Mouse (Mus musculus): ENCODE results near the gene Sstr3. TPM values are rescaled to one million over a fixed set of nuclear protein-coding genes. Genes with fewer than 3 reads are reported as not detected.

Sstr3 gene
- polyA plus RNA-seq, 1 experiment: 1.4 TPM

GRCm38 (mm10) chr15:78559141-78559979 is 14.9 kb upstream of the Sstr3 start:
- H3K36me3 ChIP-seq (ENCODE audit: control insufficient read depth, insufficient read depth, low read length): no peaks in the 10 kb centered on the region
- 67% methylated on average over 11 of the region's 11 CpGs for WGBS
- no peak overlapping the region for H3K27ac ChIP-seq (ENCODE audit: insufficient read depth, low read depth, low read length)
- no peaks in the 10 kb centered on the region; the same call in 1 of the 2 replicates for H3K4me1 ChIP-seq (ENCODE audit: control insufficient read depth, insufficient read depth, insufficient read length, low read length)
- H3K4me3 ChIP-seq (ENCODE audit: low read depth, low read length): no peak overlapping the region
- no peaks in the 10 kb centered on the region for H3K27me3 ChIP-seq (ENCODE audit: control insufficient read depth, insufficient read depth, low read length)
- TF ChIP-seq POLR2A (IDR thresholded peaks at IDR 0.05; ENCODE audit: low read depth, low read length) (no peak), CTCF (IDR thresholded peaks at IDR 0.05; ENCODE audit: extremely low read depth, insufficient read length, insufficient replicate concordance, low read depth, low read length) (no peak)

GRCm38 (mm10) chr15:78557693-78558535 is 13.4 kb upstream of the Sstr3 start:
- Histone ChIP-seq H3K4me3 (ENCODE audit: low read depth, low read length) (no peak overlapping the region), H3K4me1 (ENCODE audit: control insufficient read depth, insufficient read depth, insufficient read length, low read length) (no peaks in the 10 kb centered on the region), H3K36me3 (ENCODE audit: control insufficient read depth, insufficient read depth, low read length) (no peaks in the 10 kb centered on the region), H3K27ac (ENCODE audit: insufficient read depth, low read depth, low read length) (no peak overlapping the region), H3K27me3 (ENCODE audit: control insufficient read depth, insufficient read depth, low read length) (no peaks in the 10 kb centered on the region)
- no peak for TF ChIP-seq CTCF (IDR thresholded peaks at IDR 0.05; ENCODE audit: extremely low read depth, insufficient read length, insufficient replicate concordance, low read depth, low read length)
- TF ChIP-seq POLR2A (IDR thresholded peaks at IDR 0.05; ENCODE audit: low read depth, low read length): no peak
- 51% methylated on average over 10 of the region's 10 CpGs for WGBS

GRCm38 (mm10) chr15:78554545-78555313 is 10.2 kb upstream of the Sstr3 start:
- 61% methylated on average over 25 of the region's 25 CpGs for WGBS
- Histone ChIP-seq H3K4me1 (ENCODE audit: control insufficient read depth, insufficient read depth, insufficient read length, low read length) (no peaks in the 10 kb centered on the region), H3K4me3 (ENCODE audit: low read depth, low read length) (peak overlapping the region; percentile 46), H3K36me3 (ENCODE audit: control insufficient read depth, insufficient read depth, low read length) (no peaks in the 10 kb centered on the region), H3K27ac (ENCODE audit: insufficient read depth, low read depth, low read length) (no peak overlapping the region), H3K27me3 (ENCODE audit: control insufficient read depth, insufficient read depth, low read length) (no peaks in the 10 kb centered on the region)
- TF ChIP-seq CTCF (IDR thresholded peaks at IDR 0.05; ENCODE audit: extremely low read depth, insufficient read length, insufficient replicate concordance, low read depth, low read length) (no peak), POLR2A (IDR thresholded peaks at IDR 0.05; ENCODE audit: low read depth, low read length) (no peak)

GRCm38 (mm10) chr15:78549189-78549734 is 4.8 kb upstream of the Sstr3 start:
- no peaks in the 10 kb centered on the region for H3K27me3 ChIP-seq (ENCODE audit: control insufficient read depth, insufficient read depth, low read length)
- no peak overlapping the region for H3K4me3 ChIP-seq (ENCODE audit: low read depth, low read length)
- H3K4me1 ChIP-seq (ENCODE audit: control insufficient read depth, insufficient read depth, insufficient read length, low read length): no peaks in the 10 kb centered on the region
- H3K27ac ChIP-seq (ENCODE audit: insufficient read depth, low read depth, low read length): no peak overlapping the region
- TF ChIP-seq CTCF (IDR thresholded peaks at IDR 0.05; ENCODE audit: extremely low read depth, insufficient read length, insufficient replicate concordance, low read depth, low read length): no peak
- no peak for TF ChIP-seq POLR2A (IDR thresholded peaks at IDR 0.05; ENCODE audit: low read depth, low read length)
- 41% methylated on average over 4 of the region's 4 CpGs for WGBS
- H3K36me3 ChIP-seq (ENCODE audit: control insufficient read depth, insufficient read depth, low read length): no peaks in the 10 kb centered on the region

GRCm38 (mm10) chr15:78548711-78549110 is 4.2 kb upstream of the Sstr3 start:
- no peak overlapping the region for H3K27ac ChIP-seq (ENCODE audit: insufficient read depth, low read depth, low read length)
- no peaks in the 10 kb centered on the region for H3K36me3 ChIP-seq (ENCODE audit: control insufficient read depth, insufficient read depth, low read length)
- no peaks in the 10 kb centered on the region for H3K27me3 ChIP-seq (ENCODE audit: control insufficient read depth, insufficient read depth, low read length)
- H3K4me3 ChIP-seq (ENCODE audit: low read depth, low read length): no peak overlapping the region
- TF ChIP-seq POLR2A (IDR thresholded peaks at IDR 0.05; ENCODE audit: low read depth, low read length) (no peak), CTCF (IDR thresholded peaks at IDR 0.05; ENCODE audit: extremely low read depth, insufficient read length, insufficient replicate concordance, low read depth, low read length) (no peak)
- 57% methylated on average over 8 of the region's 8 CpGs for WGBS
- no peaks in the 10 kb centered on the region for H3K4me1 ChIP-seq (ENCODE audit: control insufficient read depth, insufficient read depth, insufficient read length, low read length)

- WGBS: 37% methylated on average over 3 of the region's 3 CpGs
- TF ChIP-seq CTCF (IDR thresholded peaks at IDR 0.05; ENCODE audit: extremely low read depth, insufficient read length, insufficient replicate concordance, low read depth, low read length): no peak
- no peak for TF ChIP-seq POLR2A (IDR thresholded peaks at IDR 0.05; ENCODE audit: low read depth, low read length)
- H3K27ac ChIP-seq (ENCODE audit: insufficient read depth, low read depth, low read length): no peak overlapping the region
- H3K27me3 ChIP-seq (ENCODE audit: control insufficient read depth, insufficient read depth, low read length): no peaks in the 10 kb centered on the region
- no peaks in the 10 kb centered on the region for H3K4me1 ChIP-seq (ENCODE audit: control insufficient read depth, insufficient read depth, insufficient read length, low read length)
- no peak overlapping the region for H3K4me3 ChIP-seq (ENCODE audit: low read depth, low read length)
- no peaks in the 10 kb centered on the region for H3K36me3 ChIP-seq (ENCODE audit: control insufficient read depth, insufficient read depth, low read length)
These were observed 3.8 kb upstream of the Sstr3 start for GRCm38 (mm10) chr15:78548336-78548665.

All from small intestine, adult 2 months (tissue).